Mouse (Mus musculus) heart, adult 2 months (tissue): ENCODE results near the gene Osbpl7.

Experiments
- CTCF ChIP-seq: fragments of 200-600 bp; IDR thresholded peaks from 2 replicates; pipeline ENCODE4 v1.8.1; 2022; ENCODE audit warnings: antibody characterized with exemption, mild to moderate bottlenecking, moderate library complexity
- EP300 ChIP-seq: fragments of 200-500 bp; IDR thresholded peaks from 2 replicates; pipeline ENCODE4 v1.6.1; 2011; ENCODE audit warnings: low read depth, low read length, control low read depth; ENCODE audit not compliant: insufficient read depth
- POLR2A ChIP-seq: fragments of 200-500 bp; IDR thresholded peaks from 2 replicates; pipeline ENCODE4 v1.6.1; 2011; ENCODE audit warnings: mild to moderate bottlenecking, low read depth, low read length, control low read depth; ENCODE audit not compliant: insufficient read depth

GRCm38 (mm10) chr11:97080291-97080690, 29.9 kb downstream of the Osbpl7 start:
- TF ChIP-seq POLR2A (no peak), CTCF (no peak), EP300 (no peak)
